Mouse (Mus musculus) urinary bladder, postnatal 25 days (tissue): ENCODE measurements around the gene Cklf.
"Not testable (repeated sequence)": the region's sequence is repeated elsewhere in the genome, so short reads cannot be mapped to it uniquely, and the experiment has no call there.

Experiments used
- DNase-seq: peaks from one replicate; pipeline ENCODE4 v3.0.0; 2022; ENCODE audit warnings: low spot score

Cklf gene

DNA sequence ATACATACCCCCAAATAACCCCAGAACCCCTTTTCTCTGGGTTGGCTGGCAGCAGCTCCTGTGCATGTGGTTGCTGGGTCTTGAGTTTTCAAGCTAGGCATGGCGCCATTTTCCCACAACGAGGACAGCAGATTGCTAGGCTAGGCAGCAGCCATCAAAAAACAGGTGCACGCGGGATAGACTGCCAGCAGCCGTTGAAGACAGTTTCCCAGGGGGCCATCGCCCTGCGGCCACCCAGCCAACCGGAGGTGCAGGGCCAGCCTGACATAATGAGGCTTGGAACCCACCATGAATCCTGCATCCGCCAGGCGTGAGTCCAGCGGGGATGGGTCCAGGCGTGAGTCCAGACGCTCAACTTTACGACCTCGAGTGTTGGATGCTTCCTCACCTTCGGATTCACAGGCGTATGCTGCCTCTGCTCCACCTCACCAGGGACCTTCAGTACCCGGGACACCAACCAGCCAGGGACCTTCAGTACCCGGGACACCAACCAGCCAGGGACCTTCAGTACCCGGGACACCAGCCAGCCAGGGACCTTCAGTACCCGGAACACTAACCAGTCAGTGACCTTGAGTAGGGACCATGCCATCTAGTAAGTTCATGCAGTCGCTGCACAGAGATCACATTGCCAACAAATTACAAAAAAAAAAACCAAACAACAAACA, 13.7 kb downstream of the Cklf start:
- DNase-seq: not testable (repeated sequence)

DNA sequence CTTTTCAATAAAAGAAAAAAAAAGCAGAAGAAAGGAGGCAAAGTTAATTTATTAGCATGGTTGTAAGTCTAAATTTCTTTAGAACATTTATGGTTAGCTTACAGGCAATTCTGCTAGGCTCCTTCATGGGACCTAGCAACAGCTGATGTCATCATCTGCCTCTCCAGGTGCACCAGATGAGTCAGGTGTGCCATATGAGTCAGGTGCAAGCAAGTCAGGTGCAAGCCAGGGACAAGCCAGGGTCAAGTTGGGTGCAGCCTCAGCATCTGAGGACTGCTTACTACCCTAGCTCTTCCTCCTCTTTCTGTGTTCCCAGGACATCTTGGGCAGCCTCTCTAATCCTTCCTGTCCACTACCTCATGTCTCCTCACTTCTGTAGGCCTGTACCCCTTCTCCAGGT, 17.7 kb downstream of the Cklf start:
- DNase-seq: no peak

DNA sequence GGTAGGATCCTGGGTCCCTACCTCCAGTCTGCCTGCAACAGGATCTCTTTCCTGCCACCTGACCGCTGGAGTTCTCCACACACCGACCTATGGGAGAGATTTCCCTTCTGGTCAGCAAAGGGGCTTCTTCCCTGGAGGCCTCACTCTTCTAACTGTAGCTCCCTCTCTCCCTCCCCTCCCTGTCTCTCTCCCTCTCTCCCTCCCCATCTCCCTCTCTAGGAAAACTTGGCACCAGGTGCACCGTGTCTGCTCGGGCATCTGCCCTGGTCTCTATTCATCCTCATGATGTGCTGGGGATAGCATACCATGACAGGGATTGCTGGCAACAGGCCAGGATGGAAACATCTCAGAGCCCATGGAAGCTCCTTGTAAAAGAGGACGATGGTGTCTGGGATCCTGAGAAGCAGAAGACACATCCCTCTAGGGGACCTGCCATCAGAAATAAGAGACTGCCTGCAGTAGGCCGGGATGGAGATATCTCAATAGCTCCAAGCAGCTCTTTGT, 18.3 kb downstream of the Cklf start:
- no peak for DNase-seq

DNA sequence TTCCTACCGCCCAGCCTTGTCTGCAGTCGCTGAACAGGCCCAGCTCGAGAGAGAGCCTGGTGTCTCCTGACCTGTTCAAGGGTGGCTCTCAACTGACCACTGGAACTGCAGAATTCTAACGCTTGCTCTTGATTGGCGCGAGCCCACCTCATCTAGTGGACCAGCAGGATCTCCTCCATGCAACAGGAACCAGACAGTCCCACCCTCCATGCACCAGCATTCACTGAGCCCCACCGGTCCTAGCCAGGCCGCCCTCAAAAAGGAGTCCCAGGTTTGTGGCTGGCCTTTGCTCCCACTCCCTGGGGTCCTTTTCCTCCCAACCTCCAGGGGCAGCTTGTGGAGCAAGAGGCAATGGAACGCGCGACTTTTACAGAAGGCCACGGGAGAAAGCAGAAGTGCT, 42.4 kb downstream of the Cklf start, which contains the start of gene Cmtm2a:
Gene Cmtm2a, minus strand, starts transcription at position 101 of the 400 bp plus-strand sequence.
- DNase-seq: not testable (repeated sequence)

DNA sequence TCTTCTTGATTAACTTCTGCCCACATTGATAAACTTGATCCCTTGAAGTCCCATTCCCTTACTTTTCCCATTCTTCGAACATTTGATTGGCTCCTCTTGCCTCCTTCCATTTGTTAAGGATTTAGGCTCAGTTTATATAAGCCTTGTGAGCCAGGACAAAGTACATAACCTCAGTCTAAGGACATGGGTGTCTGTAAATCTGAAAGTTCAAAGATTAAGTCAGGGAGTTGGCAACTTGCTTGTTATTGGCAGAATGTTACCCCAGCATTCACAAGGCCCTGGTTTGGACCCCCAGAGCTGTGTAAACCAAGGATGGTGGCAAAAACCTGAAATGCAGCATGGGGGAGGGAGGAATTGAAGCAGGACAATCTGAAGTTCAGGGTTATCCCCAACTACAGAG, 43.7 kb downstream of the Cklf start:
- no peak for DNase-seq

DNA sequence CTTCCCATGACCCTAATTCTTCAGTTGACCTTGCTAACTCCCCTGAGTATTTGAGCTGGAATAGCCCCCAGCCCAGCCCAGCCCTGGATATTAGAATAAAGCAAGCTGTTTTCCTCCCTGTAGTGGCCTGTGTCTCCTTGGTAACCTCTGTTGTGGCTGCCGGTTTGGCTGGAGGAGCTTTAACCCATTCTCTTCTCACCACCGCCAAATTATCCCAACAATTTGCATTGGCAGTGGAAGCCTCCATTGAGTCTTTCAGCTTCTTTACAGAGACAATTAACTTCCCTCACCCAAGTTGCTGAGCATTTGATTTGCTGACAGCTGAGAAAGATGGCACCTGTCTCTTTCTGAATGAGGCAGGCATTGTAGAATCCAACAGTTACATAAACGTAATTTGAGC, 50.9 kb downstream of the Cklf start:
- DNase-seq: not testable (repeated sequence)

DNA sequence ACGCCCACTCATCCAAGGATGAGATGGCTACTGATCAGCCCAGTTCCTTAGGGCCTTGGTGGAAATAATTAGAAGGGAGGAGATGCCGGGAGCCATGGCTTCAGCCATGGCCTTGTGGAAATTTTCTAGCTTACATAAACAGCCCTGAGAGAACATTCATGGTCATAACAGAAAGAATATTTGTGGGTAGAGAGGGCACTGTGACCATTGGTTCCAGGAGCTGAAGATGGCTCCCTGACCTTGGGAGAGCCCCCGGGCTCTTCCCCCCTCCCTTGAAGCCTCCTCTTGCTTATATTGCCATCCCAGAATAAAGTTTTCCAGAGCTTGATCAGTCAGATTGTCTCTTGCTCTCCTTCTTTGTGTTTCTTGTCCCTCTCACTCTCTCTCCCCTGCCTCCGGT, 51.9 kb downstream of the Cklf start:
- not testable (repeated sequence) for DNase-seq

DNA sequence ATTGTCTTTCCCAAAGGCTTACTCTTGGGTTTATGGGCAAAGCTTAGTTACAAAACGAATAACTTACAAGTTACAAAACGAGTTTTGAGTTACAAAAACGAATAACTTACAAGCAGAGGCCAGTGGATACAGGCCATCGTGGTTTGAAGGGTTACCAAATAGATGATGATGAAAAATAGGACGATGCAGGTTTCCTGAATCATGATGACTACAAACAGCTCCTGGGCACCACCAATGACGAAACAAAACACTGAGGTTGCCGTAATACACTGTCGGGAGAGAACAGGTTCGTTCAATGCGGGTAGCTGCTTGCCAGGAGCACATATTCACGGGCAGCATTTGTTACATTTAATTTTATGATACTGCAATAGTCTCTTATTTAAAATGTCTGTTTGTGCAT, 54.3 kb downstream of the Cklf start:
- no peak for DNase-seq

DNA sequence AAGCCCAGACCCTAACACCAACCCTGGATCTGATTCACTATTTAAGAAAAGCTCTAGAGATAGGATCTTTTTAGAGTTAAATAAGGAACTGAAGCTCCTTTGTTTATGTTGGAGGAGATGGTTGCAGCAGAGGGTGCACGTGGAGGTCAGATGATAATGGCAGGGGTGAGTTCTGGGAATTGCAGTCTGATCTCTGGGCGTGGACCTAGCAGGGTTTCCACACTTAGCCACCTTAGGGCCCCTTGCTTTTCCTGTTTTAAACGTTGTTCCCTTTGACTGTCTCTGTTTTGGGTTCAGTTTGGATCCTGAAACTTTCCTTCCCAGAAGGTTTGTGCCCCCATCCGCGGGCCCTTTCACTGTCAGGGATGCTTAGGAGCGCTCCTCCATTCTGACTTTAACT, 57.7 kb downstream of the Cklf start:
- not testable (repeated sequence) for DNase-seq

DNA sequence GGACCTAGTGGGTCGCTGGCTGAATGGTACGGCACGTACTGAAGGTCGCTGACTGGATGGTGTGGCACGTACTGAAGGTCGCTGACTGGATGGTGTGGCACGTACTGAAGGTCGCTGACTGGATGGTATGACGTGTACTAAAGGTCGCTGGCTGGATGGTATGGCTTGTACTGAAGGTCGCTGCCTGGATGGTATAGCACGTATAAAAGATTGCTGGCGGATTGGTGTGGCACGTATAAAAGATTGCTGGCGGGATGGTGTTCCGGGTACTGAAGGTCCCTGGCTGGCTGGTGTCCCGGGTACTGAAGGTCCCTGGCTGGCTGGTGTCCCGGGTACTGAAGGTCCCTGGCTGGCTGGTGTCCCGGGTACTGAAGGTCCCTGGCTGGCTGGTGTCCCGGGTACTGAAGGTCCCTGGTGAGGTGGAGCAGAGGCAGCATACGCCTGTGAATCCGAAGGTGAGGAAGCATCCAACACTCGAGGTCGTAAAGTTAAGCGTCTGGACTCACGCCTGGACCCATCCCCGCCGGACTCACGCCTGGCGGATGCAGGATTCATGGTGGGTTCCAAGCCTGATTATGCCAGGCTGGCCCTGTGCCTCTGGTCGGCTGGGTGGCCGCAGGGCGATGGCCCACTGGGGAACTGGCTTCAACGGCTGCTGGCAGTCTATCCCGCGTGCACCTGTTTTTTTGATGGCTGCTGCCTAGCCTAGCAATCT, 58.9 kb downstream of the Cklf start, which contains the start of the genes Gm45711 and Cmtm1:
Gene Gm45711, minus strand, starts transcription at position 641 of the 715 bp plus-strand sequence.
Gene Cmtm1, minus strand, starts transcription at position 705 of the 715 bp plus-strand sequence.
- not testable (repeated sequence) for DNase-seq

DNA sequence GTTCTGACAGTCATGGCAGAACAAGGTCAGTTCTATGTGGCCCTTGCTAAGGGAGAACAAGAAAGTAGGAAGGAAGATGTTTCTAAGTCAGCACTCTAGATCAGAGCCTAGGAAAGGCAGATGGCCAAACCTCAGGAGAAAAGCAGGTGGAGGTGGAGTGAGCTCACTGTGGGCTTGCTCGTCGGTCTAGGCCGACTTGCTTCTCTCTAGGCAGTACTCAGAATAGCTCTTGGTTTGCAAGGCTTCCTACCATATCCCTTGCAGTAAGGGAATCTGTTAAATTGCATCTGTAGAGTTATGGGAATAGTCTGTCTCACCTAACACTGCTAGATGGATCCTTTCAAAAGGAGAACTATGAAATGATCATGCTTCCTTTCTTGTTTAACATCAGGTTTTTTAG, 61.4 kb downstream of the Cklf start:
- not testable (repeated sequence) for DNase-seq

DNA sequence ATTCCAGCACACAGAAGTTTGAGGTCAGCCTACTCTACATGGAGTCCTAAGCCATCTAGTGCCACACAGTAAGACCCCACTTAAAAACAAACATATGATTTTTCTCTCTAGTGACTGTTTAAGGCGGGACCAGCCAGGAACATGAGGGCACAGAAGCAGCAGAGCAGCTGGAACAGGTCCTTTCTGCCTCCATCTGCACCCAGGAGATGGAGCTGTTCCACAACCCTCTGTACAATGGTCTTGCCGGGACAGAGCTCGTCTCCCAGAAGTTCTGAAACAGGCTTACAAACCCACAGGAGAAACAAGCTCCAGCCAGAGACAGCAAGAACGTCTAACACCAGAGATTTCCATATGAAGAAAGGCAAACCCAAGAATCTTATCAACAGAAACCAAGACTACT, 62.6 kb downstream of the Cklf start:
- DNase-seq: no peak
